Mouse (Mus musculus) right cerebral cortex, postnatal 10 days (tissue): ENCODE data around the gene Dcaf7.
A peak's percentile ranks its signal among the peaks of the same experiment; 100 is the strongest.

ENCODE experiments used
- DNase-seq, 2 experiments: peaks; one replicate each; pipeline ENCODE4 v3.0.0; 2021; ENCODE audit warnings: low spot score in 2 of 2

Gene Dcaf7

DNA sequence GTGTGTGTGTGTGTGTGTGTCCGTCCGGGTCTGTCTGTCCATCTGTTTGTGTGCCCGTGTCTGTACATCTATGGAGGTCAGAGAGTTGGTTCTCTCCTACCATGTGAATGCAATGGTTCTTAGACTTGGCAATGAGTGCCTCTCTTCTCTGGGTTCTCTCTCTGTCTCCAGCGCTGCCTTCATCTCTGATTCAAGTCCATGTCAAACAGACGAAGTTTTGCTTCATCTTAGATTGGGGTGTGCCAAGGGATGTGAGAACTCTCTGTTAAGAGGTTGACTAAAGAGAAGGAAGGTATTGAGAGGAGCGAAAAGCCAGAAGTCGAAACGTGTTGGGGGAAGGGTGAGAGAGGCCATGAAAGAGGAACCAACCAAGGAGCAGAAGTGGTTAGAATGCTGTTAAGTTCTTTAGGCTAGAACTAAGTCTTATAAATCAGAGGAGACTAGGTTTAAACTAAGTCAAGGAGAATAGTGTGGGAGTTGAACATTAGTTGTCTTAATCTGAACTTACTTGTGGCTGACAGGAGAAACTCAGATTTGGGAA, 69.4 kb downstream of the Dcaf7 start:
- DNase-seq: peak in 1 of 2 experiments; percentile 40
